Mouse (Mus musculus) embryonic facial prominence, embryonic 15.5 days (tissue): ENCODE results near the gene Ncbp2. TPM values are rescaled to one million over a fixed set of nuclear protein-coding genes. Genes with fewer than 3 reads are reported as not detected.

ENCODE experiments used
- ATAC-seq: fragments of 200-750 bp; cut with Nextera tagmentation; 2 replicates; pipeline ENCODE4 v1.8.0; 2017; ENCODE audit warnings: low read depth, moderate TSS enrichment; ENCODE audit not compliant: insufficient number of reproducible peaks, low FRiP score, low TSS enrichment
- H3K27ac ChIP-seq: fragments of 300-500 bp; sonication (generic); replicated peaks from 2 replicates; pipeline ENCODE4 v1.5.1; 2015; ENCODE audit warnings: mild to moderate bottlenecking, inconsistent platforms
- H3K27me3 ChIP-seq: fragments of 300-500 bp; sonication (generic); 2 replicates; pipeline ENCODE4 v1.6.1; 2015; ENCODE audit warnings: inconsistent platforms
- H3K36me3 ChIP-seq: fragments of 300-500 bp; sonication (generic); 2 replicates; pipeline ENCODE4 v1.6.1; 2015; ENCODE audit warnings: mild to moderate bottlenecking, inconsistent platforms
- H3K4me1 ChIP-seq: fragments of 300-500 bp; sonication (generic); 2 replicates; pipeline ENCODE4 v1.6.1; 2015; ENCODE audit warnings: inconsistent platforms
- H3K4me2 ChIP-seq: fragments of 300-500 bp; sonication (generic); replicated peaks from 2 replicates; pipeline ENCODE4 v1.6.1; 2015; ENCODE audit warnings: mild to moderate bottlenecking, inconsistent platforms
- H3K4me3 ChIP-seq: fragments of 300-500 bp; sonication (generic); replicated peaks from 2 replicates; pipeline ENCODE4 v1.5.1; 2015; ENCODE audit warnings: mild to moderate bottlenecking, inconsistent platforms
- H3K9ac ChIP-seq: fragments of 300-500 bp; sonication (generic); 2 replicates; pipeline ENCODE4 v1.6.1; 2015; ENCODE audit warnings: inconsistent platforms
- H3K9me3 ChIP-seq: fragments of 300-500 bp; sonication (generic); replicated peaks from 2 replicates; pipeline ENCODE4 v1.6.1; 2016; ENCODE audit warnings: inconsistent platforms
- WGBS: fragments of 180-500 bp; shearing (Covaris S2); methylation state at CpG from one replicate; pipeline ENCODE4 v1.1.7; 2015; 5-methylcytosine and 5-hydroxymethylcytosine counted together
- polyA plus RNA-seq: library from polyadenylated mRNA; unstranded; fragments of >200 nt; fragmentation: Nextera tagmentation; extraction: Ambion mirVana; gene quantifications from 2 replicates; pipeline ENCODE4 v1.2.1, GENCODE M21; 2015

Ncbp2 gene
- polyA plus RNA-seq, 1 experiment from 2014 or later = 112 TPM

GRCm38 (mm10) chr16:31918248-31918724 is 30.0 kb upstream of the Ncbp2 start:
- H3K4me3 ChIP-seq = no peak overlapping the region
- no peak overlapping the region for H3K27ac ChIP-seq
- H3K9ac ChIP-seq = no peak overlapping the region
- peak overlapping the region; percentile 20; the same call in 1 of the 2 replicates for H3K4me2 ChIP-seq
- H3K36me3 ChIP-seq = no peaks in the 10 kb centered on the region
- no peaks in the 10 kb centered on the region for H3K27me3 ChIP-seq
- H3K4me1 ChIP-seq = no peaks in the 10 kb centered on the region
- ATAC-seq = no peak
- H3K9me3 ChIP-seq = no peaks in the 10 kb centered on the region
- WGBS = 3% methylated on average over 14 of the region's 14 CpGs

DNA sequence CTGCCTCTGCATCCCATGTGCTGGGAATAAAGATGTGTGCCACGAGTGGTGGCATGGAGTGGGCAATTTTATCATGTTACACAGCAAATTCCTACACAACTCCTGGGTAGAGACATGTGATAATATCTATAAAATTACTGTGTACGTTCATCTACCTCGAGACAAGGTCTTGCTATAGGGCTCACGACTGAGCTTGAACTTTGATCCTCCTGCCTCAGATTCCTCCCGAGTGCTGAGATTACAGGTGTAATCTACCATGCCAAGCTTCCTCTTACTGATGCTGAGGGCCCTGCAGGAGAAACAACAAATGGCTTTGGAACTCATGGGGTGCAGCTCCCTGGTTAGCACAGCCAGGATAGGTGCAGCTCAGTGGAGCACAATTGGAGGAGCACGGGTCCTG is 23.9 kb upstream of the Ncbp2 start:
- Histone ChIP-seq H3K4me3 (no peak overlapping the region), H3K27ac (no peak overlapping the region), H3K9ac (no peak overlapping the region), H3K4me2 (no peak overlapping the region), H3K36me3 (no peaks in the 10 kb centered on the region), H3K9me3 (no peaks in the 10 kb centered on the region), H3K27me3 (no peaks in the 10 kb centered on the region), H3K4me1 (no peaks in the 10 kb centered on the region)
- no peak for ATAC-seq
- 76% methylated on average over 6 of the region's 6 CpGs for WGBS

DNA sequence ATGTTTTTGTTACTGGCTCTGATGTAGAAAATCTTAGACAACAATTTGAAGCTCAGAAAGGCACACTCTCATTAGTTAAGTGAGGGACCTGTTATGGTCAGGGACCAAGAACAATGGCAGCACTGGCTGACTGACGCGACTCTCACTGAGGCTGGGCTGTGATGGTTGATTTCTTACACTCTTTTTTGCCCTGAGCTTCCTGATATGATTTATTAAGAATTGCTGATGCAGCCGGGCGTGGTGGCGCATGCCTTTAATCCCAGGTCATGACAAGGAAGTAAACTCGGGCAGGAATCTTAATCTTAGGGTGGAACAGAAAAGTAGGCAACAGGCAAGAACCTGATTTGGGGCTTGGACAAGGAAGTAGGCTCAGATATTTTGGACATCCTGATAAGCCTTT is 22.2 kb upstream of the Ncbp2 start:
- Histone ChIP-seq H3K4me1 (no peaks in the 10 kb centered on the region), H3K4me2 (no peak overlapping the region), H3K36me3 (no peaks in the 10 kb centered on the region), H3K27ac (no peak overlapping the region), H3K27me3 (no peaks in the 10 kb centered on the region), H3K9ac (no peak overlapping the region), H3K4me3 (no peak overlapping the region), H3K9me3 (no peaks in the 10 kb centered on the region)
- 74% methylated on average over 6 of the region's 6 CpGs for WGBS
- no peak for ATAC-seq

GRCm38 (mm10) chr16:31926547-31927182 is 21.6 kb upstream of the Ncbp2 start:
- no peaks in the 10 kb centered on the region for H3K4me1 ChIP-seq
- no peaks in the 10 kb centered on the region for H3K36me3 ChIP-seq
- no peak for ATAC-seq
- no peak overlapping the region for H3K4me2 ChIP-seq
- H3K9me3 ChIP-seq = no peaks in the 10 kb centered on the region
- no peak overlapping the region for H3K27ac ChIP-seq
- H3K4me3 ChIP-seq = no peak overlapping the region
- H3K27me3 ChIP-seq = no peaks in the 10 kb centered on the region
- 76% methylated on average over 13 of the region's 13 CpGs for WGBS
- no peak overlapping the region for H3K9ac ChIP-seq

- no peaks in the 10 kb centered on the region for H3K27me3 ChIP-seq
- ATAC-seq = no peak
- H3K36me3 ChIP-seq = no peaks in the 10 kb centered on the region
- WGBS = 80% methylated on average over 5 of the region's 5 CpGs
- no peak overlapping the region for H3K4me2 ChIP-seq
- no peaks in the 10 kb centered on the region for H3K9me3 ChIP-seq
- H3K4me3 ChIP-seq = no peak overlapping the region
- H3K4me1 ChIP-seq = no peaks in the 10 kb centered on the region
- no peak overlapping the region for H3K27ac ChIP-seq
- no peak overlapping the region for H3K9ac ChIP-seq
Measured at GRCm38 (mm10) chr16:31927412-31927811, 20.9 kb upstream of the Ncbp2 start.

DNA sequence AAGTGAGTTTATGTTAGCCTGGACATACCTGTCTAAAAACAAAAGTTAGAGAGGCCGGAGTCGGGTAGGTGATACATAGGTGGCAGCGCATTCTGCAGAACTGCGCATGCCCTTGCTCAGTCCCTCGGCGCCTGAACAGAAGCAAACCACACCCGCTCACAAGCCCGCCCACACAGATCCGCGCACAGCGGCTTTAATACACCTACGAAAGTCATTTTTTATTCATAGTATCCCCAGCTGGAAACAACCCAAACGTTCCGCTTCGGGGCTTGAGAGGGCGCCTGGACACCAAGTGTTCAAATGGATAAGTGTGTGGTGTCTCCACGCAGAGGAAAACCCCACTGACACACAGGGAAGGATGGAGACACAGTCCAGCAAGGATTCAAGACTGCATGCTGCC is 17.0 kb upstream of the Ncbp2 start:
- 51% methylated on average over 17 of the region's 17 CpGs for WGBS
- H3K4me2 ChIP-seq = no peak overlapping the region
- no peak for ATAC-seq

GRCm38 (mm10) chr16:31932255-31932654 is 16.1 kb upstream of the Ncbp2 start:
- Histone ChIP-seq H3K27me3 (peaks cover 37% of the 10 kb centered on the region), H3K9ac (no peak overlapping the region), H3K4me3 (no peak overlapping the region), H3K36me3 (no peaks in the 10 kb centered on the region), H3K27ac (no peak overlapping the region), H3K4me1 (peaks cover 26% of the 10 kb centered on the region), H3K4me2 (no peak overlapping the region), H3K9me3 (0 out of 2 replicates have a peak, but pooled peaks cover 3% of the 10 kb centered on the region)
- 62% methylated on average over 5 of the region's 5 CpGs for WGBS
- no peak for ATAC-seq

More for the DNA sequence above, 17.0 kb upstream of the Ncbp2 start:
- H3K9ac ChIP-seq = no peak overlapping the region
- peaks cover 34% of the 10 kb centered on the region for H3K27me3 ChIP-seq
- H3K27ac ChIP-seq = no peak overlapping the region
- H3K9me3 ChIP-seq = no peaks in the 10 kb centered on the region
- H3K36me3 ChIP-seq = no peaks in the 10 kb centered on the region
- H3K4me3 ChIP-seq = no peak overlapping the region
- peaks cover 26% of the 10 kb centered on the region for H3K4me1 ChIP-seq

DNA sequence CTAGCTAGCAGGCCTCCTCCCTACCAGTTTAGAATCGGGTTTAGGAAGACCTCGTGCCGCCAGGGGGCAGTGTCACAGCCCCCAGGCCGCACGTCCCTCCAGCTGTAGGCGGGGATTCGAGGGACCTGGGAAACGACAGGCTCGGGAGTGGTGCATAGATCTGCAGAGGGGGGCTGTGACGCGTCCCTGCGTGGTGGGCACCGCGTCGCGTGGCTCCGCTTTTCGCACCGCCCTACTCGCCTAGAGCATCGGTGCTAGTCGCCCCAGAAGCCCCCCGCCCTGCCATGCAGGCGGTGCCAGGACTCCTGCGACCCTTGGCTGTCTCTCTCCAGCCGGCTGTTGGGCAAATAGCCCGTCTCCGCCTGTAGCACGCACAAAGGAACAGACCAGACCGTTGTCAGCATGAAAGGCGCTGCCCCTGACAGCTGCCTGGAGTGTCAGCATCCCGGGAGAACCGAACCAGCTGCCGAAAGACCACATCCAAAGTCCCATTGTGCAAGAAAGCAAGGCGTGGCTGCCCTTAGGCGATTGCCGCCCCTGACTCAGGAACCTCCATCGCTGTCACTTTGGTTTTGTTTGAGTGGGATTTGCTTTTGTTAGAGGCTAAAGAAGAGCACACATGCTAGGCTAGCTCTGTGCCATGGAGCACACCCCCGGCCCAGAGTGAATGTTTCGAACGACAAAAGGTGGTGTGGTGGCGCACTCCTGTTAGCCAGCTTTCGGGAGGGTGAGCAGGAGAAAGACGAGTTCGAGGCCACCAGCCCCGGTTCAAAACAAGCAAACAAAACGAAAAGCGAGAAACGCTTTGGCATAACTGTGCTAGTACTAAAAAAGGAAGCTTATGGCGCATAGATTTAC is 15.2 kb upstream of the Ncbp2 start:
- peak; percentile 88 for ATAC-seq
- Histone ChIP-seq H3K4me3 (peak overlapping the region; percentile 61), H3K27ac (peak overlapping the region; percentile 55; the same call in 1 of the 2 replicates), H3K27me3 (peaks cover 37% of the 10 kb centered on the region), H3K36me3 (no peaks in the 10 kb centered on the region), H3K9me3 (0 out of 2 replicates have a peak, but pooled peaks cover 3% of the 10 kb centered on the region), H3K9ac (peak overlapping the region; percentile 42), H3K4me2 (peak overlapping the region; percentile 96), H3K4me1 (peaks cover 26% of the 10 kb centered on the region)
- WGBS = under 1% methylated on average over 50 of the region's 50 CpGs

DNA sequence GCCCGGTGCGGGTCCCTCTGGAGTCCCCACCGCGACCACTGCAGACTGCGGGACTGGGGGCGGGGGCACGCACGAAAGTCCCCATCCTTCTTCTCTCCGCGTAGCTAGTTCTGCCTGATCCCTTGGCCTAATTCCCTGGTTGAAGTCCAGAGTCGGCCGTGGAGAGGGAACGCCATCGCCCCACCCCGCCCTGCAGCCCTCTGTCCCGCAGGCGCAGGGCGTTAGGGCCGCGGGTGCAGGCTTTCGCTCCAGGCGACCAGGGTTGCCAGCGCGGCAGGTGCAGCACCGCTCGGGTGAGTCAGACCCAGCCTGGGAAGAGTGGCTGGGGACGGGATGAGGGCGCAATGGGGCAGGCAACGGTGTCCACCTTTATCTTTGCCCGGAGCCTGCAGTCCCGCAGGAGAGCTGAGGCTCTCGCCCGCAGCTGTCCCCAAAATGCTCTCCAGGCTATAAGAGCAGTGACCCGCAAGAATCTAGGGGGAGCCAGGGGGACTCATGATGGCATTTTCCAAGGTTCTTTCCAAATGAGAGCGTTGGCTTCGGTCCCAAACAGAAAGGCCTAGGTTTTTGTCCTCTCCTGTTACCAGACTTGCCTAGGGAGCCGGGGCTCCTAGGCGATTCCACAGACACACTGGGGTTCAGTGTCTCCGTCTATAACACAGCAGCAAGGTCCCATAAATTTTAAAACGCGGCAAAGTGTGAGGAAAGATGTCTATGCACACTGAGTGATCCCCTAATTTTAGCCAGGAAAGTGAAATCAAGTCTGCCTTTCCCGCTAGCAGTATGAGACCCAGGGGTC is 14.4 kb upstream of the Ncbp2 start, which contains the start of gene Pigz:
TSS of gene Pigz (plus strand) at position 101 of the 799 bp plus-strand sequence.
- H3K4me2 ChIP-seq = peak within 1 kb of the TSS; percentile 96
- peaks cover 26% of the 10 kb centered on the region for H3K4me1 ChIP-seq
- H3K27me3 ChIP-seq = peaks cover 37% of the 10 kb centered on the region
- peak within 1 kb of the TSS; percentile 61 for H3K4me3 ChIP-seq
- 8% methylated on average over 42 of the region's 42 CpGs for WGBS
- H3K36me3 ChIP-seq = no peaks in the 10 kb centered on the region
- peak within 1 kb of the TSS; percentile 42 for H3K9ac ChIP-seq
- H3K9me3 ChIP-seq = 0 out of 2 replicates have a peak, but pooled peaks cover 3% of the 10 kb centered on the region
- peak within 1 kb of the TSS; percentile 55; the same call in 1 of the 2 replicates for H3K27ac ChIP-seq
- no peak for ATAC-seq

- H3K27ac ChIP-seq = no peak overlapping the region
- H3K4me2 ChIP-seq = peak overlapping the region; percentile 49
- ATAC-seq = no peak
- no peaks in the 10 kb centered on the region for H3K36me3 ChIP-seq
- H3K9me3 ChIP-seq = 0 out of 2 replicates have a peak, but pooled peaks cover 3% of the 10 kb centered on the region
- peaks cover 26% of the 10 kb centered on the region for H3K4me1 ChIP-seq
- H3K9ac ChIP-seq = no peak overlapping the region
- H3K27me3 ChIP-seq = peaks cover 37% of the 10 kb centered on the region
- 17% methylated on average over 13 of the region's 13 CpGs for WGBS
- peak overlapping the region; percentile 33 for H3K4me3 ChIP-seq
Measured at GRCm38 (mm10) chr16:31934550-31935010, 13.7 kb upstream of the Ncbp2 start.
